Mouse (Mus musculus): ENCODE measurements around the gene Dop1a.

GRCm38 (mm10) chr9:86419366-86419765, 47.6 kb upstream of the Dop1a start:
- TF ChIP-seq CTCF (IDR thresholded peaks at IDR 0.05; ENCODE audit: extremely low read depth, insufficient read depth, low read length) = no peak
- TF ChIP-seq POLR2A (IDR thresholded peaks at IDR 0.05; ENCODE audit: extremely low read depth, insufficient read depth, low read length) = no peak

Data from cortical plate, adult 2 months (tissue).